Mouse (Mus musculus) T-cell, adult 2 months (primary cell): Measurements from ENCODE around the gene Diras1.
A peak's percentile ranks its signal among the peaks of the same experiment; 100 is the strongest.
"Not testable (repeated sequence)": the region's sequence is repeated elsewhere in the genome, so short reads cannot be mapped to it uniquely, and the experiment has no call there.

Experiments
- DNase-seq: peaks from one replicate; pipeline ENCODE4 v3.0.0; 2022; ENCODE audit warnings: low spot score

Gene Diras1

DNA sequence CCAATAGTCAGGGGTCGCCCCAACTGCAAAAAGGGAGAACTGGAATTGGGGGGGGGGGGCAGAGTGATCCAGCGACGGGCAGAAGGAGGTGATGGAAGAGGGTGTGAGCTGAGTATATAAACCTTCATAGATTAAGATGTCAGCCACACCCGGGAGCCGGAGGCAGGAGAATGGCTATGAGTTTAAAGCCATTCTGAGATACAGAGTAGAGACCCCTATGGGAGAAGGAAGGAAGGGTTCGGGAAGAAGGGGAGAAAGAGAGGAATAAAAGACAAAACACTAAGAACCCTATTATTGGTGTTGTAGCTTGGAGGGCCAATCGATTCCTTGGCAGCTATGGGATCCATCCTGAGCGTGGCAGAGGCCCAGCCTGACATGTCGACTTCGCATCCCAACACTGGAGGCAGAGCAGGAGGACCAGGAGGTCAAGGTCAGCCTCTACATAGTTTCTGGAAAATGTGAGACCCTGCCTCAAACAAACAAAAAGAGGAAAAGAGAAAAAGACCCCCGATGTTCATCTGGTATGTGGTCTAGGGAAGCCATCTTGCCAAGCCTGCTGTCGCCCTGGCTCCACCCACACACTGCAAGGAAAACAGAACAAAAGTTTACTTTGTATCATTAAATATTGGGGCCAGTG is at the start of gene Diras1:
Diras1 (minus strand) TSS at position 24 of the 637 bp plus-strand sequence.
- DNase-seq: no peak

DNA sequence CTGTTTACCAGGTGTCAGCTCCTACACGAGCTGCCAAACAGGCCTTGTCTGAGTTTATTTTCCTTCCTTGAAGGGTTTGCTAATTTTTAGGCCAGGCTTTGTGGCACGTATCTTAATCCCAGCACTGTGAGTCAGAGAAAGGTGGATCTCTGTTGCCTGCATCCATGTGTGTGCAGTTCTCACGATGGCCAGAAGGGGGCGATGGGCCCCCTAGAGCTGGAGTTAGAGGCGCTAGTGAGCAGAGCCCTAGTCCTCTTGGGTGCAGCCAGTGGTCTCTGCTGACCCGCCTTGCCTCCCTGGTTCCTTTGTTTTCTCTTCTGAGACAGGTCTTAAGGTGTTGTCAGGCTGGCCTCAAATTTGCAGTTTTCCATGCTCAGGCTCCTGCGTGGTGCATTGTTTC is 48.0 kb upstream of the Diras1 start:
- no peak for DNase-seq

DNA sequence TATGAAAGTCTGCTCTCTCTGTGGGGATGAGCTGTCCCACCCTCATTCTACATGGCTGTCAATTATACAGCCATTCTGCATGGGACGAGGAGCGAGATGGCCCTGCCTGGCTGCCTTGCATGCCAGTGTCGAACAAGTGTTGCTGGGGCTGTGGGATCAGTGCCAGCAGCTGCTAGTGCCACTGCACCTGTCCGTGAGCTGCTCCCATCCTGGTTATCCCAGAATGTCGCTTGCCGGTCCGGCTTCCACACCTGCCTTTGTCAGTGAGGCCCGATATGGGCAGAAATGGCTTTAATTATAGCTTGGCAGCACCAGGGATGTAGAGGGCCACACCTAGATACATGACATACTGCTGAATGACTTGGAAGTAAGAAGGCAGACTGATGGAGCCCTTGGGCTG is 46.8 kb upstream of the Diras1 start:
- DNase-seq: no peak

DNA sequence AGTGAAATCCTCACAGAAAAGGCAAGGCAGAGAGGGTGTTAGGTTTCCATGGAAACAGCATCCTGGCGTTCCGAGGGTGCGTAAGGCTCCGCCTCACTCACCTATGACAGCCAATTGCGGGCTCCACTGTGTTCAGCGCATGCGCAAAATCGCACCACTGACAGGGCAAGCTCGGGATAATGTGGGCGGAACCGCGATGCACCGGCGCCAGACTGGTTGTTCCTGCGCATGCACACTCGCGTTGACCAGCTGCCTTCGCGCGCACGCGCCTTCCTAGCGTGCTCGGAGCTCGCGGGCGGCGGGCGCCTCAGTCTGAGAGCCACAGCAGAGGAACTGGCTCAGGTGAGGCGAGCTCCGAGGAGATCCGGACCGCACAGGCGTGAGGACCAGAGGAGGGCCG is 44.4 kb upstream of the Diras1 start, which contains the start of gene Thop1:
Thop1 (plus strand) TSS at position 200 of the 400 bp plus-strand sequence.
- DNase-seq: peak; percentile 98

DNA sequence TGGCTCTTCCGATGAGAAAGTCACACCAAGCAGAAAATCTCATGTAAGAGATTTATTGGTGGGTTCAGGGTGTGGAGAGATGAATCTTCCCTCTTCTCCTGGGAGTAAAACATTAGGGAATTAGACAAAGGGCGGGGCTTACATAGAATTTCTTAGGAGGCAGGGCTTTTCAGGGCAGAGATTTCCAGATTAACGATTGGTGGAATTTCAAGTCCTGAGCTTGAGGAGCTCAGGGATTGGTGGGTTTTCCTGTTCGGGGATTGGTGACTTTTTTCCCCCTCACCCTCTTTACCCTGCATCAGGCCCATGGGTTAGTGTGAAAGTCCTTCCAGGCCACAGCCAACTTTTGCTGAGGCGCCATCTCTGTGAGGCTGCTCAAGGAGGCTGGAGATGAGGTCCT is 43.2 kb upstream of the Diras1 start:
- DNase-seq: no peak

DNA sequence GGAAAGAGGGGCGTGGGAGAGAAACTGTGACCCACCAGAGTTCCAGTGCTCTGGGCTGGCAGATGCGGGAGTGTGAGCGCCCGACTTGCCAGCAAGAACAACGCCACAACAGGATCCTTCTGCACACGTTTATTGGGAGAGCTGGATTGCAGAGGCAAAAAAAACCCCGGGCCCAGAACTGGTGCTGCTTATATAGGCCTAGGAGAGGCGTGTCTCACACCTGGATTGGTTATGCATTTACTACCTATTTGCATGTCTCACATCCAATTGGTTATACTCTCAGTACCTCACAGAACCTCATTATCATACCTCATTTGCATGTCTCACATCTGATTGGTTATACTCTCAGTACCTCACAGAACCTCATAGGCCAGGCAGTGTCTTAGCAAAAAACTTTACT is 39.1 kb upstream of the Diras1 start:
- not testable (repeated sequence) for DNase-seq

DNA sequence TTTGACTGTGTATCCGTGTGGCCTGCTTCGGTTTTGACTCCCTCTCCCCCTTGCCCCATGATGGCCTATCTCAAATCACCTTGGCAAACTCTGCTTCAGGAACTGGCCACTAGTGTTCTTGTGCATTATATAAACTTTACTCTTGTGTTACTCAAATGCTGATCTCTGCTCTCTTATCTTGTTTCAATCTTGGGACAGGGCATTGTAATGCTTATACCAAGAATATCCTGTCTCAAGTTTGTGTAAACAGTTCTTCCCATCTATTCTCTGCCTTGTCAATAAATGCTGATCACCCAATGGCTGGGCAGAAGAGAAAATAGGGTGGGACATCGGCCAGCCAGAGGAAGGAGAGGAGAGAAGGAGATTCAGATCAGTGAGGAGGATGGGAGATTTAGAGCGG is 37.2 kb upstream of the Diras1 start:
- no peak for DNase-seq

DNA sequence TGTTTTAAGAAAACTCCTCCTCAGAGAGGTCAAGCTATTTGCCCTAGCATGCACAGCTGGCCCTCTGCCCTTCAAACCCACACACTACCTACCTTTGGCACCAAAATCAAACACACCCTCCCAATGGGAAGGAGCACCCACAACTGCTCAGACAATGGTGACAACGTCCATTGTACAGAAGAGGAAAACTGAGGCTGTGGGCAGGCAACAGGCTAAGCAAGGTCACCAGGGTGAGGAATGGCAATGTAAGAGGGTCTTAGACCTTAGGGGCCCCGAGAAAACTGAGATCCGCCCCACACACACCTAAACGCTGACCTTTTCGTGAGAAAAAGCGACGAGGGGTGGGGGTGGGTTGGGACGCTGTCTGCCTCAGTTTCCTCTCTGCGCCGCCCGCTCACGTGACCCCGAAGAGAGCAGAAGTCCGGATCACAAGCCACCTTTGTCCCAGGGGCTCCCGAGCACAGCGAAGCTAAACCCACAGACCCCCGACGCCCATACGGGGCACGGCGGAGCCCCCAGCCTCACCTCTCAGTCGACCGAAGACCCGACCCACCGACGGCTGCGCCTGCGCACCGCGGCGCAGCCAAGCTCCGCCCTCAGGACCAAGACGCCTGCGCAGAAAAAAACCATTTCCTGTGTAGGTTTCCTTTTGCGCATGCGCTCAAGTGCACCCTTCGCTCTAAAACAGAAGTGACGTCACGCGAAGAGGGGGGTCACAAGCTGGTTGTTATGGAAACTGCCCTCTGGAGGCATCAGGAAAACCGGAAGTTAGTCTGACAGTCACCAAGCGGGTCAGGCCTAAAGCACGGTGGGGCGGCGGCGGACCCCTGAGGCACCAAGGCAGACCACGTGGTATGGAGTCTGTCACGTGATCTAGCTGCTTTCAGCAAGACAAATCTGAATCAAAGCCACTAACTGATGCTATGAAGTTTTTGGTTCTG is 34.4 kb upstream of the Diras1 start, which contains the start of gene Sgta:
Sgta (minus strand) TSS at position 579 of the 941 bp plus-strand sequence.
- peak; percentile 96 for DNase-seq

DNA sequence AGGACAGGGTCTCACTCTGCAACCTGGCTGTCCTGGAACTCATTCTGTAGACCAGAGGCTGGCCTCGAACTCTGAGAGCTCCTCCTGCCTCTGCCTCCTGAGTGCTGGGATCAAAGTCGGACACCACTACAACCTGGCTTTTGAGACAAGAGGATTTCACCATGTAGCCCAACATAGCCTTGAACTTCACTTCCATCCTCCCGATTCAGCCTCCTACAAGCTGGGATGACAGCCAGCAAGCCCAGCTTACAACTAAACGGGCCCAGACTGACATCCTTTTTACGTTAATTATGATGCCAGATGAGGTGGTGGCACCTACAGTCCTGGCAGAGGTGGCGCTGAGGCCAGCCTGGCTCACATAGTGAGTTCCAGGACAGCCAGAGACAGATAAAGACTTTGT is 33.4 kb upstream of the Diras1 start:
- no peak for DNase-seq

DNA sequence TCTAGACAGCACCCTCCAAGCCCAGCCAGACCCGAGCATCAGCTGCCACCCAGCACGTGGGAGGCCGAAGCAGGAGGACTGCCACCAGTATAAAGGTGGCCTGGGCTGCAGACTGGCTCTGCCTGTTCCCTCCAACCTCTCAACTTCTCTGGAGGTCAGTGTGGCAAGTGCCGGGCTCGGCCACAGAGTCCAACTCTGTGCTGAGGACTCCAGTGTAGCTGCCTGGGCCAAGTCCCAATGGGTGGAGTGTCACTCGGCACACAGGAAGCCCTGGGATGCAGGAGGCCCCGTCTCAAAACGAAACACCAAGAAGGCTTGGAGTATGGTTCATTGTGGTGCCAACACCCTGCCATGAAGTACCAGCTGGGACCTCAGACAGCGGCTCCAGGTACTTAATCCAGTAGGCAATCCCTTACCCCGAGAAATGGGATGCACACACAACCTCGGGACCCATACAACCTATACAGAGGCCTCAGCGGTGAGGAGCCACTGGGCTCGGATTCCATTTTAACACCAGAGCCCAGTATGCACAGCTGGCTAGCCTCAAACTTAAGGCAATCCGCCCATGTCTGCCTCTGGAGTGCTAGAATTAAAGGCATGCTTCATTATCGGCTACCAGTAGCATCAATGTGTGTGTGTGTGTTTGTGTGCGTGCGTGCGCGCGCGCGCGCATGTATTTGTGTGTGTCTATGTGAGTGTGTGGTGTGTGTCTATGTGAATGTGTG is 32.1 kb upstream of the Diras1 start:
- DNase-seq: no peak

DNA sequence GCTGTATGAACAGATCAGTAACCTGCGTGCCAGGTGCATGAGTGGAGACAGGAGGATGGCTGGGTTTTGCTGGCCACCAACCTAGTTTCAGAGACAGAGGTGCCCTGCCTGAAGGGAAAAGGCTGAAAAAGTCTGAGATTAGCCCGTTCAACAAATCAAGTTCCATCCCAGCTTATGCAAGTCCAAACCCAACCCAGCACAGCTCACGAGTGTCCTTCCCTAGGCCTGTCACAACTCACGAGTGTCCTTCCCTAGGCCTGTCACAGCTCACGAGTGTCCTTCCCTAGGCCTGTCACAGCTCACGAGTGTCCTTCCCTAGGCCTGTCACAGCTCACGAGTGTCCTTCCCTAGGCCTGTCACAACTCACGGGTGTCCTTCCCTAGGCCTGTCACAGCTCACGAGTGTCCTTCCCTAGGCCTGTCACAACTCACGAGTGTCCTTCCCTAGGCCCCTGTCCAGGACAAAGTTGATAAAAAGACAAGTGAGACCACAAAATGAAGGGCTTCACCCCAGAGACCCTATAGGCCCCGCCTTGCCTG is 30.4 kb upstream of the Diras1 start:
- DNase-seq: not testable (repeated sequence)

DNA sequence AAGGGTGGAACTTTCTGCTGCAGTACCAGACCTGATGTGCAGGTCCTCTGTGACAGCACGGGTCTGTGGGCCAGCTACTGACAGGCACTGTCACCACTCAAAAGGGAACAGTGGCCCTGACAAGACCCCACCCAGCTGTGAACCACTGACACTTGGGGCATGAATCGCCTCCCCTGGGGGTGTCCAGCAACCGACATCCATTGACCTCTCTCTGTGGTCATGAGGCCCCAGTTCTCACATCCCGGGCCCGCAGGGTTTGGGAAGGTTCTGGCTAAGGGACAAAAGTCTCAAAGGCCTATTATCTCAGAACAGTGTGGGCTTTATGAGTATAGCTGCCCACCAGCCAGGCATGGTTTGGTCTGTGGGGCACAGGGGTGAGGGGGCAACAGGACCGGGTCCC is 29.7 kb upstream of the Diras1 start:
- no peak for DNase-seq

DNA sequence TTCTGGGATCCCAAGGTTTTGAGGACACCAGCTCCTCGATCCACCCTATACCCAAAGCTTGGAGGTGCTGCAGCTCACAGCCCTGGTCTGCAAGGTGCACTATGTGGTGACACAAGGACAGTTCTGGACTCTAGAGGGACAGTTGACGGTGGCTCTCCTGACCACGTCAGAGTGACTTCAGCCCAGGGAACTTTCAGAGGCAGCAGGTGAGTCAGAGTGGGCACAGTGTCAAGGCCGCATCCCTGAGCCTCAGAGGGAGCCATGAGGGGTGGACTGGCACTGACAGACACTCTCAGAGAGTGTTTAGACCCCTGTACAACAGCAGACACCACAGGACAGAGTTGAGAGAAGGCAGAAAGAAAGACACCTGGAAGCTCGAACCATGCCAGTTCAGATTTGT is 27.1 kb upstream of the Diras1 start:
- DNase-seq: no peak

DNA sequence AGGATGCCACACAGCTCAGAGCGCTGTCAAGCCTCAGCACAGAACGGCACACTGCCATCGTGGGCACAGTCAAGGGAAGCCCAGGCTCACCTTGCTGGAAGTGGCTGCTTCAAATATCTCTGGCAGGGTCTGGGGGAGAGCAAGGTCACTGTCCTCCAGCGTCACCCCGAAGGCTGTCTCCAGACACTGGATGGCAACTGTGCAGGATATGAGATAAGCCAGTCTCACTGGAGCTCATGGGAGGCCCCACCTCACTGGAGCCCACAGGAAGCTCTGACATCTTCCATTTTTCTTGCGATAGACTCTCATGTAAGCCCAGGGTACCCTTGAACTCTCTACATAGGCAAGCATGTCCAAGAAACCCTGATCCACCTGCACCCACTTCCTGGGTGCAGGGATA is 25.7 kb upstream of the Diras1 start:
- DNase-seq: no peak

DNA sequence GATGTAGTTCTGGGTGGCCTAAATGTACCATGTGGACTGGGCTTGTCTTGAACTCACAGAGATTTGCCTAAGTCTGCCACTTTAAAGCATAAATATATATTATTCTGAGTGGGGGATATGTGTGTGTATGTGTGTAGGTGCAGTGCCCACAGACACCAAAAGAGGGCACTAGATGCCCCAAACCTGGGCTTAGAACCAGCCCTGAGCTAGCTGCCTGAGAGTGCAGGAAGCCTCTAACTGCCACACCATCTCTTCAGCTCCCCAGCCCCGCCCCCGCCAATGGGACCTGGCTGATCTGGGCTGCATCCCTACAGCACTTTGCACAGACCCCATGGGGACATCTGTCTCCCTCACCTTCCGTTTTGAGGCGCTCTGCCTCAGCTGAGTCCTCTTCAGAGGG is 25.2 kb upstream of the Diras1 start:
- no peak for DNase-seq

DNA sequence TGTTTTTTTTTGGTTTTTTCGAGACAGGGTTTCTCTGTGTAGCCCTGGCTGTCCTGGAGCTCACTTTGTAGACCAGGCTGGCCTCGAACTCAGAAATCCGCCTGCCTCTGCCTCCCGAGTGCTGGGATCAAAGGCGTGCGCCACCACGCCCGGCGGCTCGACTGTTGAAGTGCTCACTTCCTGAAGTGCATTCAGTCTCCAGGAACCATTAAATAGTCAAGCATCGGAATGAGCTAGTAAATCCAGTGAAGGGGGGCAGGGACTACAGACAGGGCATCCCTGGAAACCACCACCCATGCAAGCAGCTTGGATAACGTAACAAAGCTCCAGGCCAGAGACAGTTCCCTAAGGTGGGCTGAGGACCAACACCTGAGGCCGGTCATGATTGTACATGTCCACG is 19.8 kb upstream of the Diras1 start:
- DNase-seq: not testable (repeated sequence)

DNA sequence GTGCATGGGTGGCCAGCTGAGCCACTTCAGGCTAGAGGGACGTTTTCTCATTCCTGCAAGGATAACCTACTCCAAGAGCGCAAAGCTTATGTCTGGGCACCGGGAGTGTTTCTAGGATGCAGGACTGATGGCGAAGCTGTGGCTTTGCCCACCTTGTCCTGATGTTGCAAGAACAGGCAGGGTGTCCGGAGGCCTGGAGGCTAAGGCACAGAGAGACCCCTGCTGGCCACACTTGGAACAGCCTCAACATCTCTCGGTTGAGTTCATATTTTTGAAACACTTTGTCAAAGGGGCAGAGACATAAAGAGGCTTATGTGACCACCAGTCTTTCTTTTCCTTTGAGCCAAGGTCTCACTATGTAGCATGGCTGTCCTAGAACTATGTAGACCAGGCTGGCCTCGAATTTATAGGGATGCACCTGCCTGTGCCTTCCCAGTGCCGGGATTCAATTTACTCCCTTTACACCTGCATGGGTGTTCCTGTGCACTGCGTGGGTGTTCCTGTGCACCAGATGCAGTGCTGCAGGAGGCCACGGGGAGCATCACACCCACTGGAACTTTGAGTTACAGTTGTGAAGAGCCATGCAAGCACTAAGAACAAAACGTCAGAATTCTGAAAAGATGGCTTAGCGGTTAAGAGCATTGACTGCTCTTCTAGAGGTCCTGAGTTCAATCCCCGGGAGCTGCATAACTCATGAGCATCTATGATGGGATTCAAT is 16.2 kb upstream of the Diras1 start:
- peak; percentile 65 for DNase-seq

DNA sequence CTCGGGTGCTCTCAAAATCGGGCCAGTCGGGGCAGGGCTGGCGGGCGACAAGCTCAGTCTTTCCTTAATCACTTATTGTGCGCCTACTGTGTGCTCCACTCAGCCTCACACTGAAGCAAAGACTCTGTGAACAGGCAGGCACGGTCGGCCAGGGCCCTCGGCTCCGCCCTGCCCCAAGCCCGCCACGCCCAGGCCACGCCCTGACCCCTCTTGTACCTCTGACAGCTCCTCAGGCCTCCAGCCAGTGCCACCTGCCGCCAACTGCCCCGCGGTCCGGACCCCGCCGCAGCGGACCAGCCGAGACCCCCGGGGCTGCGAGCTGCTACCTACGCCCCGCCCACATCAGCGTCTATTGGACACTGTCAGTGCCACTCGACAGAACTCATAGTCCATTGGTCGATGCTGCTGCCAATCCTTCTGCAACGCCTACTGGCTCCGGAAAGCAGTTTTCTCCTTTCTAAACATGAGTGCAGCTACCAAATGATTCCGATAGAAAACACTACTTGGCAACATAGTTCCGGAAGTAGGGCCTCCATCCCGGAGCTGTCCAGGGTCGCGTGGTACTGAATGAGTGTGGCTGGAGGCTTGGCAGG is 11.6 kb upstream of the Diras1 start, which contains the start of gene Slc39a3:
Slc39a3 (minus strand) TSS at position 439 of the 593 bp plus-strand sequence.
- peak; percentile 95 for DNase-seq

DNA sequence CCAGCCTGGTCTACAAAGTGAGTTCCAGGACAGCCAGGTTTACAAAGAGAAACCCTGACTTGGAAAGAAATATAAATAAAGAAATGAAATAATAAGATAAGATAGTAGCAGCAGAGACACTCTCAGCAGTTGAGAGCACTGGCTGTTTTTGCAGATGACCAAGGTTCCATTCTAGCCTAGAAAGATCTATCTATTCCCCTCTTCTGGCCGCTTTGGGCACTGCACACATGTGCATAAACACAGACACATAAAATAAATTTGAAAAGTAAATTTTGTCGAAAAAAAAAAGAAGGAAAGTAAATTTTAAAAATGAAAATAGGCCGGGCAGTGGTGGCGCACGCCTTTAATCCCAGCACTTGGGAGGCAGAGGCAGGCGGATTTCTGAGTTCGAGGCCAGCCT is 10.8 kb upstream of the Diras1 start:
- peak; percentile 30 for DNase-seq

DNA sequence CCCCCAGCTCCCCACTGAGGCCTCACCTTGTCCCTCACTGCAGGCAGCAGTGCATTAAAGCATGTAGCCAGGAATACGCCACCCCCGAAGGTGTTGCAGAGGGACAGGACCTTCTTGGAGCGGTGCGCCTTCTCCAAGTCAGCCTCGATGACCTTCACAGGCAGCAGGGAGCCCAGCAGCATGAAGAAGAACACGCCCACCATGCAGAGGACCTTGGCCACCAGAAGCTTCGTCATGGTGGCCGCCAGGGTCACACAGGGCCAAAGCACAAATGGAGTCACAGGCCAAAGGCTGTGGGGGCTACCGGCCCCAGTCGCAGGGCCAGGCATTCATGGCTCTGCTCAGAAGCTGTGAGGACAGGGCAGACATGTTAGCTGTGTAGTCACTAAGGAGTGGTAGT is 8.1 kb upstream of the Diras1 start:
- DNase-seq: no peak

DNA sequence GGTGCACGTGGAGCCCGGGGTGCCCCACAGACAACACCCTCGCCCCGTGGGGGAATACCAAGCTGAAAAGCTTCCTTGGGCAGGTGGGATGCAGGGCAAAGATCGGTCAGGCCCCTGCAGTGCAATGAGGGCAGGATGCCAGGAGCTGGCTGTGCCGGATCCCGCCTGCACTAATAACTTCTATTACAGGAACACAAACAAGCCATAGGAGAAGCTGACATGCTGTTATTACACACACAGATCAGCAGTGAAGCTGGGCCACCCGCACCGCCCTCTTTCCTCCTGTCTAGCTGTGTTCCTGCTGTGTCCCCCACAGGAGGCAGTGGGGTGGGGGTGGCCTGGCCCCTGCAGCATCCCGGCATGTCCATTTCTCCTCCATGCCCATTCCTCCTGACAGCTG is 3.6 kb upstream of the Diras1 start:
- no peak for DNase-seq
